Mouse (Mus musculus) small intestine, adult 2 months (tissue): ENCODE data around the gene Gpc6.

Experiments used
- CTCF ChIP-seq: fragments of 200-500 bp; IDR thresholded peaks from 2 replicates; pipeline ENCODE4 v1.5.1; 2012; ENCODE audit warnings: low read depth, mild to moderate bottlenecking, control low read depth, inconsistent platforms, low read length, moderate library complexity, mixed read lengths; ENCODE audit not compliant: insufficient replicate concordance, insufficient read length; ENCODE audit errors: extremely low read depth
- POLR2A ChIP-seq: fragments of 200-500 bp; IDR thresholded peaks from 2 replicates; pipeline ENCODE4 v1.6.1; 2012; ENCODE audit warnings: low read depth, mild to moderate bottlenecking, control low read depth, inconsistent platforms, low read length, moderate library complexity

DNA sequence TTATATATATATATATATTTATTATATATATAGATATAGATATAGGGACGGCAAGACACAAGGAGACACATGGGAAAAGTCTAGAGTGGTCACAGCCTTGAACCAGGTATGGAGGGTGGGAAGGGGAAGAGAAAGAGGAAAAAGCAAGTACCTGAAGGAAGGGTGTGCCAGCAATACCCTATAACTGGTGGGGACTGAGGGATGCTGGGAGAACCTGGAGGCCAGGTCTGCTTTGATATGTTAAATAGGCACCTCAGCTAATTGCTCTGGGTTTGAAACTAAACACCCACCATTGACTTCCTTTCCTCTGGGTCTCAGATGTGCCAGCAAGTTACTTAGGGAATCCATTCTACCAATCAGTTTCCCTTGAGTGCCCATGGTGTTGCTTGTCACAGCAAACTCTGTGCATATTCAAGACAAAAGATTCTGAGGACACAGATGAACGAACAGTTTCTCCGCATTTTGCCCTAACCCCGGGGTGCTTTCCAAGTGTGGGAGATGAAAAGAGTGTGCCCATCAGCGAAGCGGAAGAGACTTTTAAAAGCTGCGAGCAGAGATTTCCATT is 42.6 kb upstream of the Gpc6 start:
- TF ChIP-seq POLR2A (no peak), CTCF (no peak)
